In the genomic region with DNA sequence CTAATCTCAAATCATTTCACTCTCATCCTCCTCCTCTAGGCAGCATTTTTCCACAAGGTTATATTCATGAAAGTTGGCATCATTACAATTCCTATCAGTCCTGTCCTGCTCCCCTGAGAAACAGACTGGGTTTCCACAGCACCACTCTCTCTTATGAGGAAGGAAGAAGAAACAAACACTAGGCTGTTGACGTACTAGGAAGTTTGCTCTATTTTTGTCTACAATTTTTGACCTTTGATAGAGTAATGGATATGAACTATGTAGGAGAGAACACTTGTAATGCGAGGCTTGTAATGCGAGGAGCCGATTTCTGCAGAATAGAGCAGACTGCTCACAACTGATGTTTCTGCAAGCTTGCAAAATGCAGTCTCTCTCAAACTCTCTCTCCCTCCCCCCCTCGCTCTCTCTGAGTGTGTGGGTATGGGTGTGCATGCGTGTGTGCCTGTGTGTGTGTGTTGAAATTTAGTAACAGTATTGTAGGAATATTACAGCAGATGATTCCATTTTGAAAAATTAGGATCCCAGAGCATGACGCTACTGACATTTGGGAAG, we compare ENCODE assay signal across 10 mouse cellular contexts.
DNase-seq lines count a peak whose midpoint lies in the region; ATAC-seq lines count a peak whose summit lies in the region.
"Had no signal": no experiment of that assay in that cellular context is flagged by ENCODE, and none has a peak within 500 bp of the region (broad histone marks: within the 10 kb centered on the region; RNA-seq: fewer than 3 reads in every experiment).

No protein-coding gene starts in this region.

- H3K4me3 ChIP-seq in heart, embryonic 11.5 days (ENCODE audit: low read depth, low read length): no peak overlapping the region
- H3K4me3 ChIP-seq in lung, embryonic 15.5 days: no peak overlapping the region
- H3K4me3 ChIP-seq in heart, embryonic 13.5 days: no peak overlapping the region
- no peak overlapping the region for H3K4me3 ChIP-seq in forebrain, embryonic 10.5 days

- H3K9me3 ChIP-seq in heart, embryonic 11.5 days (replicated peaks; ENCODE audit: control insufficient read depth, low read length): no peaks in the 10 kb centered on the region
- H3K9me3 ChIP-seq in lung, embryonic 15.5 days: no peaks in the 10 kb centered on the region
- 0 out of 2 replicates have a peak, but pooled peaks cover 2% of the 10 kb centered on the region for H3K9me3 ChIP-seq in heart, embryonic 13.5 days
- H3K9me3 ChIP-seq in forebrain, embryonic 10.5 days: no peaks in the 10 kb centered on the region
- H3K9me3 ChIP-seq: megakaryocyte, embryonic 14.5 days had no signal

- 73% methylated on average over 7 of the region's 7 CpGs for WGBS in heart, embryonic 11.5 days (ENCODE audit: insufficient replicate concordance)
- WGBS in lung, embryonic 15.5 days: 62% methylated on average over 7 of the region's 7 CpGs
- WGBS in heart, embryonic 13.5 days: 59% methylated on average over 7 of the region's 7 CpGs
- WGBS in forebrain, embryonic 10.5 days: 90% methylated on average over 7 of the region's 7 CpGs

- peak; percentile 95 for DNase-seq in heart, adult 11 months
- DNase-seq in lung, postnatal 14 days: no peak
- DNase-seq in skeletal muscle tissue, adult 2 months (ENCODE audit: low read depth, low spot score): peak; percentile 50
- no peak for DNase-seq in layer of hippocampus, postnatal 10 days (ENCODE audit: low spot score in 2 of 2)
- no peak for DNase-seq in forebrain, embryonic 10.5 days (ENCODE audit: extremely low spot score, low spot score)
- DNase-seq: cerebellum, postnatal 14 days had no signal

- H3K36me3 ChIP-seq in heart, embryonic 11.5 days (ENCODE audit: control insufficient read depth, insufficient read depth, low read length): no peaks in the 10 kb centered on the region
- no peaks in the 10 kb centered on the region for H3K36me3 ChIP-seq in lung, embryonic 15.5 days
- no peaks in the 10 kb centered on the region for H3K36me3 ChIP-seq in heart, embryonic 13.5 days
- H3K36me3 ChIP-seq in forebrain, embryonic 10.5 days (replicated peaks): no peaks in the 10 kb centered on the region

- no peaks in the 10 kb centered on the region for H3K27me3 ChIP-seq in heart, embryonic 11.5 days (ENCODE audit: control insufficient read depth, insufficient read depth, low read length)
- H3K27me3 ChIP-seq in lung, embryonic 15.5 days: no peaks in the 10 kb centered on the region
- no peaks in the 10 kb centered on the region for H3K27me3 ChIP-seq in heart, embryonic 13.5 days (replicated peaks)
- no peaks in the 10 kb centered on the region for H3K27me3 ChIP-seq in forebrain, embryonic 10.5 days (ENCODE audit: poor library complexity, severe bottlenecking)
- H3K27me3 ChIP-seq: megakaryocyte, embryonic 14.5 days had no signal

- no peak overlapping the region for H3K9ac ChIP-seq in heart, embryonic 11.5 days (ENCODE audit: low read depth, low read length)
- H3K9ac ChIP-seq in lung, embryonic 15.5 days: no peak overlapping the region
- no peak overlapping the region for H3K9ac ChIP-seq in heart, embryonic 13.5 days

- H3K4me2 ChIP-seq in heart, embryonic 11.5 days: no peak overlapping the region
- no peak overlapping the region for H3K4me2 ChIP-seq in lung, embryonic 15.5 days
- no peak overlapping the region for H3K4me2 ChIP-seq in heart, embryonic 13.5 days

- ATAC-seq in heart, embryonic 11.5 days (replicated peaks; ENCODE audit: insufficient number of reproducible peaks, low FRiP score, low TSS enrichment): no peak
- 0 out of 2 replicates have a peak, but pooled peaks have one; percentile 11 for ATAC-seq in lung, embryonic 15.5 days (ENCODE audit: borderline replicate concordance, extremely low read depth, low FRiP score, low TSS enrichment)
- ATAC-seq in heart, embryonic 13.5 days (ENCODE audit: extremely low read depth, insufficient number of reproducible peaks, low FRiP score, low TSS enrichment): no peak

- 0 out of 2 replicates have a peak, but pooled peaks cover 2% of the 10 kb centered on the region for H3K4me1 ChIP-seq in heart, embryonic 11.5 days (ENCODE audit: control insufficient read depth, insufficient read depth, low read length)
- no peaks in the 10 kb centered on the region for H3K4me1 ChIP-seq in lung, embryonic 15.5 days
- peaks cover 11% of the 10 kb centered on the region for H3K4me1 ChIP-seq in heart, embryonic 13.5 days
- no peaks in the 10 kb centered on the region for H3K4me1 ChIP-seq in forebrain, embryonic 10.5 days

- no peak overlapping the region for H3K27ac ChIP-seq in heart, embryonic 11.5 days (ENCODE audit: low read depth, low read length)
- peak overlapping the region; percentile 15; the same call in 1 of the 2 replicates for H3K27ac ChIP-seq in lung, embryonic 15.5 days
- peak overlapping the region; percentile 43 for H3K27ac ChIP-seq in heart, embryonic 13.5 days (replicated peaks)
- H3K27ac ChIP-seq in forebrain, embryonic 10.5 days: no peak overlapping the region

Comparison
In these comparisons a context has a peak if more than half of its experiments do, and no peak if none do; other contexts are left out.
1. H3K27ac ChIP-seq: peak in lung, embryonic 15.5 days (single experiment) and heart, embryonic 13.5 days (single experiment); none in heart, embryonic 11.5 days (single experiment) and forebrain, embryonic 10.5 days (single experiment).
2. DNase-seq: peak in heart, adult 11 months (single experiment) and skeletal muscle tissue, adult 2 months (single experiment); none in lung, postnatal 14 days (single experiment), layer of hippocampus, postnatal 10 days (0 of 2) and forebrain, embryonic 10.5 days (single experiment).